Mouse (Mus musculus): ENCODE data around the gene Gm16440. TPM values are rescaled to one million over a fixed set of nuclear protein-coding genes. Genes with fewer than 3 reads are reported as not detected.
A peak's percentile ranks its signal among the peaks of the same experiment; 100 is the strongest.
"Not testable (repeated sequence)": the region's sequence is repeated elsewhere in the genome, so short reads cannot be mapped to it uniquely, and the experiment has no call there.

The Gm16440 gene
- not detected for total RNA-seq (2021)
- long read RNA-seq, experiment 1 = 0 reads
- long read RNA-seq, experiment 2 = 0 reads

DNA sequence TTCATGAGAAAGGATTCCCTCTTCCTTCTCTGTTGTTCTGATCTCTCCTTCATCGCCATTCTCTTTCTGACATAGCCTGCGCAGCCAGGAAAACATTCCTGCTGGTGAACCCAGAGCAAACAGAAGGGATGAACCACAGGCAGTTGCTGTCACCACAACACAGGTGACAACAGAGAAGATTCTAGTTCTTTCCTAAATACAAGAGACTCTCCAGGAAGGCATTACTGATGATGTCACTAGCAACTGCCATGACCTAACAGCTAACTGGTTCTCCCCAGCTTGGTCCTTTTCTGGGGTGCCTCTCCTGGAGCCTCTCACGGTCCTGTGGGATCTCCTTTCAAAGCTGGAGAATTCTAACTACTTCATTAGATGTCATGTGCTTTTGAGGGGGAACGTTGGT lies at the start of gene Gm16440:
TSS of gene Gm16440 (minus strand) at position 101 of the 400 bp plus-strand sequence.
- not testable (repeated sequence) for DNase-seq (ENCODE audit: low spot score in 2 of 2)

DNA sequence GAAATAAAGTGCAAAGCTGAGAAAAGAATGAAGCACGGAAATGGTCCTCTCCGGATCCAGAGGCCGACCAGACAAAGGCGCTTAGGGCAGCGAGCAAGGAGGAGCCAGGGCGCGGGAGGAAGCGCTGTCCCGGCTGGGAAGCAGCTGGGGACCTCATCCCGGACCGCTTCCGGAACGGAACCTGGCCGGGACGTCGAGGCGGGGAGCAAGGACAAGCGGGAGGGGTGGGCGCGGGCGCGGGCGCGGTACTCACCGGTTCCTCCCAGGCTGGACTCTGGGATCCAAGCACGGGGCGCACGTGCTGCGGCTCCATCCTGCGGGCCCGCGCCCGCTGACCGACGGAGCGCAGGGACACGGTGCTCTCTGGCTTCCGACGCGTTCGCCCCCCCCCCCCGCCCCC lies 36.6 kb upstream of the Gm16440 start:
- DNase-seq (ENCODE audit: low spot score in 2 of 2) = peak; percentile 7 to 12

DNA sequence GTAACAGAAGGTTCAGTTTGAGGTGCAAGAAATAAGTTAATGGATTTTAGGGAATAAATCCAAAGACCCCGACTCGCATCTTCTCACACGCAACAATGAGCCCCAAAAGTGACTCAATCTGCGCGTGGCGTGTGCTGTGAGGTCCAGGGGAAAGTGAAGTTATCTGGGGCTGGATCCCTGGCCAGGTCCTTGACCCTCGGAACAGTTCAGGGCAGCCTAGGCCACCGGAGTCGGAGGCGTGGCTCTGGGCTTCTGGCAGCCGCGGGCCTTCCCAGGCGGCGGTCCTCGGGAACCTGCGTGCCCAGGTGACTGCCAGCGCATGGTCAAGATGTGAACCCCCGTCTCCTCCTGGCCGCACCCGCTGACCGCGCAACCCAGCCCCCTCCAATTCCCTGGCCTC lies 36.2 kb upstream of the Gm16440 start:
- peak; percentile 4 to 10 for DNase-seq (ENCODE audit: low spot score in 2 of 2)

DNA sequence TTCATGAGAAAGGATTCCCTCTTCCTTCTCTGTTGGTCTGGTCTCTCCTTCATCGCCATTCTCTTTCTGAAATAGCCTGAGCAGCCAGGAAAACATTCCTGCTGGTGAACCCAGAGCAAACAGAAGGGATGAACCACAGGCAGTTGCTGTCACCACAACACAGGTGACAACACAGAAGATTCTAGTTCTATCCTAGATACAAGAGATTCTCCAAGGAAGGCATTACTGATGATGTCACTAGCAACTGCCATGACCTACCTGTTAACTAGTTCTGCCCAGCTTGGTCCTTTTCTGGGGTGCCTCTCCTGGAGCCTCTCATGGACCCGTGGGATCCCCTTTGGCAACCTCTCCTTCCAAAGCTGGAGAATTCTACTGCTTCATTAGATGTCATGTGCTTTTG lies 22.3 kb upstream of the Gm16440 start, which contains the start of gene Gm3591:
TSS of gene Gm3591 (minus strand) at position 101 of the 400 bp plus-strand sequence.
- not testable (repeated sequence) for DNase-seq (ENCODE audit: low spot score in 2 of 2)

DNA sequence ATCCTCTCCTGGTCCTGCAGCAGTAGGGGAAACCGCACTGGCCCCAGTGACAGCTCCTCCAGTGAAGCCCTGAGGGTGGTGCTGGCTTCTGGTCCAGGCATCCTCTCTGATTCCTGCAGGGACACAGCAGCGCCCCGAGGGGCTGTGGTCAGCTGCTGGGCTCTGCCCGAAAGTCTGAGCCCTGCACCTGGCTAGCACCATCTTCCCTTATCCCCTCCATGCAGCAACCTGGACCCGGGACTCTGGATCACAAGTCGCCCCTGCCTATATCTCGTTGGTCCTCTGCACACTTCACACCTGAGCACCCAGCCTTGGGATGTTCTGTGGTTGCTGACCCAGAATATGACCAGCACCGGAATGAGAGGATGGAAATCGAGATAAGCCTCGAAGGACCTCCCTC lies 46.5 kb downstream of the Gm16440 start, which contains the start of gene Gm3618:
TSS of gene Gm3618 (minus strand) at position 101 of the 400 bp plus-strand sequence.
- not testable (repeated sequence) for DNase-seq (ENCODE audit: low spot score in 2 of 2)

Other genes starting within 250 kb of the Gm16440 start
- under 1 TPM; 0.67 to 0.71 TPM for gene Gm21560, start 171.0 kb downstream of the Gm16440 start, total RNA-seq (2021)
- gene Gm3411, start 103.1 kb downstream of the Gm16440 start, total RNA-seq (2021) = under 1 TPM; 0.39 to 0.44 TPM
- not detected for gene Gm21103, start 85.5 kb downstream of the Gm16440 start, total RNA-seq (2021)
- gene Gm3618, start 46.6 kb downstream of the Gm16440 start, total RNA-seq (2021) = not detected
- under 1 TPM in 1 of 2 experiments, not detected in 1; 0.32 TPM for gene Gm3591, start 22.2 kb upstream of the Gm16440 start, total RNA-seq (2021)
- gene Gm3594, start 54.3 kb upstream of the Gm16440 start, total RNA-seq (2021) = not detected
- gene Gm8356, start 147.0 kb upstream of the Gm16440 start, total RNA-seq (2021) = not detected
- gene Gm3629, start 200.3 kb upstream of the Gm16440 start, total RNA-seq (2021) = 1 to 10 TPM; 1.5 TPM
- gene Gm3460, start 232.1 kb upstream of the Gm16440 start, total RNA-seq (2021) = not detected